Mouse (Mus musculus): Measurements from ENCODE around the gene Gatad1.
A peak's percentile ranks its signal among the peaks of the same experiment; 100 is the strongest.
"Not testable (repeated sequence)": the region's sequence is repeated elsewhere in the genome, so short reads cannot be mapped to it uniquely, and the experiment has no call there.

Gene Gatad1

GRCm38 (mm10) chr5:3657085-3657484 lies at the start of gene Gatad1:
Gene Gatad1 (minus strand): TSS chr5:3657185.
- no peak for DNase-seq (ENCODE audit: low read depth, low spot score)

GRCm38 (mm10) chr5:3702180-3702579 lies 45.2 kb upstream of the Gatad1 start:
- DNase-seq (ENCODE audit: low read depth, low spot score) = no peak

GRCm38 (mm10) chr5:3700025-3700424 lies 43.0 kb upstream of the Gatad1 start:
- DNase-seq (ENCODE audit: low read depth, low spot score) = no peak

GRCm38 (mm10) chr5:3696031-3696430 lies 39.0 kb upstream of the Gatad1 start:
- DNase-seq (ENCODE audit: low read depth, low spot score) = no peak

GRCm38 (mm10) chr5:3695191-3695590 lies 38.2 kb upstream of the Gatad1 start:
- DNase-seq (ENCODE audit: low read depth, low spot score) = no peak

GRCm38 (mm10) chr5:3692956-3693355 lies 36.0 kb upstream of the Gatad1 start:
- DNase-seq (ENCODE audit: low read depth, low spot score) = no peak

GRCm38 (mm10) chr5:3691283-3691682 lies 34.3 kb upstream of the Gatad1 start:
- no peak for DNase-seq (ENCODE audit: low read depth, low spot score)

- DNase-seq (ENCODE audit: low read depth, low spot score) = no peak
These were observed 31.3 kb upstream of the Gatad1 start for GRCm38 (mm10) chr5:3688298-3688697.

GRCm38 (mm10) chr5:3669938-3670554 lies 13.1 kb upstream of the Gatad1 start:
- no peak for DNase-seq (ENCODE audit: low read depth, low spot score)

- no peak for DNase-seq (ENCODE audit: low read depth, low spot score)
These were observed 9.6 kb upstream of the Gatad1 start for GRCm38 (mm10) chr5:3666585-3666984.

- no peak for DNase-seq (ENCODE audit: low read depth, low spot score)
These were observed 8.2 kb upstream of the Gatad1 start for GRCm38 (mm10) chr5:3665225-3665624.

- no peak for DNase-seq (ENCODE audit: low read depth, low spot score)
These were observed 3.2 kb downstream of the Gatad1 start for GRCm38 (mm10) chr5:3653801-3654200.

- not testable (repeated sequence) for DNase-seq (ENCODE audit: low read depth, low spot score)
These were observed 3.9 kb downstream of the Gatad1 start for GRCm38 (mm10) chr5:3652903-3653575.

GRCm38 (mm10) chr5:3651621-3652020 lies 5.4 kb downstream of the Gatad1 start:
- no peak for DNase-seq (ENCODE audit: low read depth, low spot score)

- no peak for DNase-seq (ENCODE audit: low read depth, low spot score)
These were observed 6.1 kb downstream of the Gatad1 start, which contains the start of gene Tmbim7 for GRCm38 (mm10) chr5:3650881-3651280. Gene Tmbim7 (plus strand): TSS chr5:3651181.

GRCm38 (mm10) chr5:3648849-3649210 lies 8.2 kb downstream of the Gatad1 start:
- no peak for DNase-seq (ENCODE audit: low read depth, low spot score)

GRCm38 (mm10) chr5:3648206-3648848 lies 8.7 kb downstream of the Gatad1 start:
- no peak for DNase-seq (ENCODE audit: low read depth, low spot score)

GRCm38 (mm10) chr5:3647708-3648121 lies 9.3 kb downstream of the Gatad1 start:
- DNase-seq (ENCODE audit: low read depth, low spot score) = peak; percentile 95

- DNase-seq (ENCODE audit: low read depth, low spot score) = peak; percentile 85
These were observed 9.8 kb downstream of the Gatad1 start for GRCm38 (mm10) chr5:3646991-3647707.

- DNase-seq (ENCODE audit: low read depth, low spot score) = no peak
These were observed 10.4 kb downstream of the Gatad1 start for GRCm38 (mm10) chr5:3646539-3646938.

- no peak for DNase-seq (ENCODE audit: low read depth, low spot score)
These were observed 11.7 kb downstream of the Gatad1 start for GRCm38 (mm10) chr5:3645326-3645725.

GRCm38 (mm10) chr5:3644621-3645020 lies 12.4 kb downstream of the Gatad1 start:
- DNase-seq (ENCODE audit: low read depth, low spot score) = no peak
